Mouse (Mus musculus): Measurements from ENCODE around the gene Ntrk2.

GRCm38 (mm10) chr13:59011530-59011903 lies 205.1 kb downstream of the Ntrk2 start:
- no peak for TF ChIP-seq POLR2A (IDR thresholded peaks at IDR 0.05; ENCODE audit: control insufficient read depth in 1 of 2, insufficient read depth in 1 of 2, low read depth in 1 of 2, low read length in 2 of 2, poor library complexity in 1 of 2)
- no peak for TF ChIP-seq CTCF (IDR thresholded peaks at IDR 0.05 in 2 of 3, conservative IDR thresholded peaks at IDR 0.05 in 1 of 3; ENCODE audit: control insufficient read depth in 1 of 3, insufficient read depth in 1 of 3, low read depth in 2 of 3, low read length in 3 of 3, poor library complexity in 1 of 3, severe bottlenecking in 1 of 3)
- TF ChIP-seq HCFC1 (IDR thresholded peaks at IDR 0.05; ENCODE audit: low read depth, low read length) = no peak
- TF ChIP-seq BHLHE40 (IDR thresholded peaks at IDR 0.05; ENCODE audit: borderline replicate concordance, low read depth, low read length) = no peak
- no peak for TF ChIP-seq E2F4 (IDR thresholded peaks at IDR 0.05; ENCODE audit: borderline replicate concordance, low read depth, low read length)
- TF ChIP-seq ETS1 (IDR thresholded peaks at IDR 0.05; ENCODE audit: low read depth, low read length) = no peak
- no peak for TF ChIP-seq MAFK (IDR thresholded peaks at IDR 0.05; ENCODE audit: borderline replicate concordance, low read depth, low read length)
- no peak for TF ChIP-seq MXI1 (IDR thresholded peaks at IDR 0.05; ENCODE audit: low read depth, low read length)
- no peak for TF ChIP-seq MAZ (IDR thresholded peaks at IDR 0.05; ENCODE audit: low read depth, low read length)
- TF ChIP-seq CHD1 (IDR thresholded peaks at IDR 0.05; ENCODE audit: low read depth, low read length) = no peak
- no peak for TF ChIP-seq POLR2AphosphoS2 (IDR thresholded peaks at IDR 0.05; ENCODE audit: low read length)
- TF ChIP-seq EP300 (IDR thresholded peaks at IDR 0.05; ENCODE audit: low read depth in 1 of 2, low read length in 2 of 2) = no peak
- no peak for TF ChIP-seq MYC (IDR thresholded peaks at IDR 0.05; ENCODE audit: low read depth, low read length)
